Mouse (Mus musculus) C2C12 (cell line): ENCODE data around the gene Hs6st1. TPM values are rescaled to one million over a fixed set of nuclear protein-coding genes. Genes with fewer than 3 reads are reported as not detected.
A peak's percentile ranks its signal among the peaks of the same experiment; 100 is the strongest.

Experiments
- H3K27me3 ChIP-seq: one replicate; pipeline ENCODE4 v1.6.1; 2011; ENCODE audit not compliant: control insufficient read depth, insufficient read depth, insufficient read length
- H3K36me3 ChIP-seq: one replicate; pipeline ENCODE4 v1.6.1; 2011; ENCODE audit not compliant: control insufficient read depth, insufficient read depth
- H3K4me3 ChIP-seq: one replicate; pipeline ENCODE4 v1.5.1; 2011; ENCODE audit warnings: mild to moderate bottlenecking, control low read depth; ENCODE audit not compliant: poor library complexity, insufficient read depth, severe bottlenecking
- H3K79me2 ChIP-seq: one replicate; pipeline ENCODE4 v1.6.1; 2011; ENCODE audit not compliant: control insufficient read depth, insufficient read depth
- H3K79me3 ChIP-seq: one replicate; pipeline ENCODE4 v1.6.1; 2011; ENCODE audit warnings: low read depth, control low read depth
- H3ac ChIP-seq: one replicate; pipeline ENCODE3; 2011; ENCODE audit warnings: low read depth; ENCODE audit not compliant: control insufficient read depth, insufficient read length
- CEBPB ChIP-seq: IDR thresholded peaks from one replicate; pipeline ENCODE4 v1.6.1; 2011; ENCODE audit warnings: low read depth, mild to moderate bottlenecking, control low read depth, moderate library complexity
- CTCF ChIP-seq: IDR thresholded peaks from one replicate; pipeline ENCODE4 v1.5.1; 2011; ENCODE audit not compliant: control insufficient read depth, insufficient read depth, insufficient read length
- FOSL1 ChIP-seq: IDR thresholded peaks from one replicate; pipeline ENCODE4 v1.8.0; 2011; ENCODE audit warnings: mild to moderate bottlenecking, low read length; ENCODE audit not compliant: poor library complexity, insufficient read depth, severe bottlenecking
- MAX ChIP-seq: IDR thresholded peaks from one replicate; pipeline ENCODE4 v1.6.1; 2011; ENCODE audit warnings: mild to moderate bottlenecking, control low read depth
- MYOD1 ChIP-seq: IDR thresholded peaks from one replicate; pipeline ENCODE4 v1.6.1; 2011; ENCODE audit warnings: low read depth; ENCODE audit not compliant: control insufficient read depth, insufficient read length
- MYOG ChIP-seq: IDR thresholded peaks from one replicate; pipeline ENCODE4 v1.6.1; 2011; ENCODE audit not compliant: control insufficient read depth, insufficient read length; ENCODE audit errors: extremely low read depth
- USF1 ChIP-seq: IDR thresholded peaks from one replicate; pipeline ENCODE4 v1.6.1; 2011; ENCODE audit warnings: low read depth, mild to moderate bottlenecking, control low read depth, moderate library complexity
- microRNA-seq: library from miRNA; unstranded; fragments of <30 nt; microRNA quantifications from one replicate; pipeline ENCODE4, GENCODE M21; 2019; ENCODE audit warnings: borderline microRNAs expressed
- polyA plus RNA-seq: library from polyadenylated mRNA; unstranded; fragments of >200 nt; fragmentation: generic; extraction: Trizol; gene quantifications from one replicate; pipeline ENCODE4 v1.2.1, GENCODE M21; 2012; ENCODE audit warnings: missing spikeins

Gene Hs6st1
- polyA plus RNA-seq, 1 experiment, result 45.0 TPM

GRCm38 (mm10) chr1:36145050-36145449 lies 76.8 kb downstream of the Hs6st1 start:
- no peaks in the 10 kb centered on the region for H3K79me3 ChIP-seq
- no peaks in the 10 kb centered on the region for H3K27me3 ChIP-seq
- TF ChIP-seq MYOD1, result no peak
- TF ChIP-seq MYOG, result no peak
- TF ChIP-seq CEBPB, result no peak
- no peak for TF ChIP-seq USF1
- TF ChIP-seq CTCF, result no peak
- TF ChIP-seq MAX, result no peak
- TF ChIP-seq FOSL1, result no peak
- no peaks in the 10 kb centered on the region for H3K79me2 ChIP-seq
- H3K4me3 ChIP-seq, result no peak overlapping the region
- no peak overlapping the region for H3ac ChIP-seq
- peaks cover 48% of the 10 kb centered on the region for H3K36me3 ChIP-seq

- TF ChIP-seq CTCF, result no peak
- TF ChIP-seq MAX, result no peak
- no peak for TF ChIP-seq MYOD1
- no peak for TF ChIP-seq FOSL1
- no peak for TF ChIP-seq USF1
- TF ChIP-seq CEBPB, result no peak
- no peak for TF ChIP-seq MYOG
- Histone ChIP-seq H3K79me3 (no peaks in the 10 kb centered on the region), H3K27me3 (no peaks in the 10 kb centered on the region), H3K79me2 (no peaks in the 10 kb centered on the region), H3K36me3 (peaks cover 71% of the 10 kb centered on the region), H3K4me3 (no peak overlapping the region), H3ac (no peak overlapping the region)
Measured at GRCm38 (mm10) chr1:36148809-36149208, 80.6 kb downstream of the Hs6st1 start.

GRCm38 (mm10) chr1:36149411-36149810 lies 81.2 kb downstream of the Hs6st1 start:
- Histone ChIP-seq H3K79me3 (no peaks in the 10 kb centered on the region), H3K4me3 (no peak overlapping the region), H3K79me2 (no peaks in the 10 kb centered on the region), H3ac (no peak overlapping the region), H3K27me3 (no peaks in the 10 kb centered on the region), H3K36me3 (peaks cover 71% of the 10 kb centered on the region)
- TF ChIP-seq USF1, result no peak
- TF ChIP-seq CTCF, result no peak
- no peak for TF ChIP-seq MYOG
- TF ChIP-seq MAX, result no peak

Small RNA genes within 50 kb of the gene (microRNA-seq; reads per million reads assigned to microRNA genes)
- gene Mir6897, result 3.0 reads per million, percentile 46 among the genes with 10 or more reads in this experiment

Other genes with a start within 250 kb of the Hs6st1 start
- gene Uggt1, start 176.3 kb downstream of the Hs6st1 start, polyA plus RNA-seq, result 20.1 TPM
- 1.7 TPM for gene Neurl3, start 206.3 kb downstream of the Hs6st1 start, polyA plus RNA-seq
- gene Arid5a, start 239.3 kb downstream of the Hs6st1 start, polyA plus RNA-seq, result 25.6 TPM